Mouse (Mus musculus) brown adipose tissue, adult 24 weeks (tissue): ENCODE data around the gene Tmprss9. TPM values are rescaled to one million over a fixed set of nuclear protein-coding genes. Genes with fewer than 3 reads are reported as not detected.

ENCODE experiments used
- H3K27ac ChIP-seq: fragments of 200-500 bp; replicated peaks from 2 replicates; pipeline ENCODE4 v1.5.1; 2012; ENCODE audit warnings: low read depth, mild to moderate bottlenecking, low read length
- H3K4me1 ChIP-seq: fragments of 200-500 bp; 2 replicates; pipeline ENCODE4 v1.6.1; 2012; ENCODE audit warnings: low read length, mixed read lengths; ENCODE audit not compliant: control insufficient read depth, insufficient read depth, insufficient read length
- H3K4me3 ChIP-seq: fragments of 200-500 bp; 2 replicates; pipeline ENCODE4 v1.5.1; 2012; ENCODE audit warnings: low read depth, mild to moderate bottlenecking, low read length, moderate library complexity; ENCODE audit not compliant: insufficient read depth
- polyA plus RNA-seq: library from polyadenylated mRNA; stranded (reverse); fragments of >200 nt; gene quantifications from 2 replicates; pipeline ENCODE4 v1.2.4, GENCODE M21; 2012; ENCODE audit not compliant: missing spikeins, insufficient read depth, insufficient read length

Tmprss9 gene
- polyA plus RNA-seq, 1 experiment: not detected

GRCm38 (mm10) chr10:80835617-80836016 is 36.0 kb upstream of the Tmprss9 start:
- Histone ChIP-seq H3K27ac (no peak overlapping the region), H3K4me3 (no peak overlapping the region), H3K4me1 (no peaks in the 10 kb centered on the region)

GRCm38 (mm10) chr10:80836949-80837379 is 34.7 kb upstream of the Tmprss9 start:
- Histone ChIP-seq H3K4me1 (no peaks in the 10 kb centered on the region), H3K27ac (no peak overlapping the region), H3K4me3 (no peak overlapping the region)

- no peaks in the 10 kb centered on the region for H3K4me1 ChIP-seq
- H3K4me3 ChIP-seq: no peak overlapping the region
- H3K27ac ChIP-seq: no peak overlapping the region
These were observed 33.8 kb upstream of the Tmprss9 start for GRCm38 (mm10) chr10:80837827-80838226.

GRCm38 (mm10) chr10:80838346-80838912 is 33.2 kb upstream of the Tmprss9 start:
- Histone ChIP-seq H3K27ac (no peak overlapping the region), H3K4me3 (no peak overlapping the region), H3K4me1 (no peaks in the 10 kb centered on the region)

- Histone ChIP-seq H3K4me1 (no peaks in the 10 kb centered on the region; the same call in 1 of the 2 replicates), H3K27ac (no peak overlapping the region), H3K4me3 (no peak overlapping the region)
These were observed 31.8 kb upstream of the Tmprss9 start for GRCm38 (mm10) chr10:80839848-80840247.

- Histone ChIP-seq H3K4me1 (no peaks in the 10 kb centered on the region; the same call in 1 of the 2 replicates), H3K27ac (no peak overlapping the region)
These were observed 30.0 kb upstream of the Tmprss9 start for GRCm38 (mm10) chr10:80841685-80842084.

GRCm38 (mm10) chr10:80842334-80842733 is 29.3 kb upstream of the Tmprss9 start:
- Histone ChIP-seq H3K27ac (no peak overlapping the region), H3K4me3 (no peak overlapping the region), H3K4me1 (no peaks in the 10 kb centered on the region; the same call in 1 of the 2 replicates)

More at GRCm38 (mm10) chr10:80841685-80842084, 30.0 kb upstream of the Tmprss9 start:
- no peak overlapping the region for H3K4me3 ChIP-seq

- H3K27ac ChIP-seq: no peak overlapping the region
- H3K4me3 ChIP-seq: no peak overlapping the region
- no peaks in the 10 kb centered on the region; the same call in 1 of the 2 replicates for H3K4me1 ChIP-seq
These were observed 28.3 kb upstream of the Tmprss9 start for GRCm38 (mm10) chr10:80843087-80843930.

- Histone ChIP-seq H3K4me3 (no peak within 1 kb of the TSS; the same call in 1 of the 2 replicates), H3K27ac (no peak within 1 kb of the TSS), H3K4me1 (no peaks in the 10 kb centered on the region; the same call in 1 of the 2 replicates)
These were observed 27.6 kb upstream of the Tmprss9 start, which contains the start of gene Lingo3 for GRCm38 (mm10) chr10:80843931-80844547. Lingo3 (minus strand) TSS chr10:80844039.

- H3K27ac ChIP-seq: no peak overlapping the region
- no peaks in the 10 kb centered on the region; the same call in 1 of the 2 replicates for H3K4me1 ChIP-seq
- no peak overlapping the region for H3K4me3 ChIP-seq
These were observed 26.5 kb upstream of the Tmprss9 start for GRCm38 (mm10) chr10:80845055-80845693.

GRCm38 (mm10) chr10:80845732-80846131 is 25.9 kb upstream of the Tmprss9 start:
- H3K27ac ChIP-seq: no peak overlapping the region
- H3K4me1 ChIP-seq: no peaks in the 10 kb centered on the region; the same call in 1 of the 2 replicates
- no peak overlapping the region for H3K4me3 ChIP-seq

GRCm38 (mm10) chr10:80848571-80848970 is 23.1 kb upstream of the Tmprss9 start:
- Histone ChIP-seq H3K4me3 (no peak overlapping the region), H3K4me1 (no peaks in the 10 kb centered on the region; the same call in 1 of the 2 replicates), H3K27ac (no peak overlapping the region)

GRCm38 (mm10) chr10:80854913-80855748 is 16.5 kb upstream of the Tmprss9 start, which contains the start of the genes Lsm7 and Sppl2b:
Lsm7 (minus strand) TSS chr10:80855209.
Sppl2b (plus strand) TSS chr10:80855275.
- H3K27ac ChIP-seq: 0 out of 2 replicates have a peak within 1 kb of the TSS, but pooled peaks have one; percentile 6
- peaks cover 6% of the 10 kb centered on the region for H3K4me1 ChIP-seq
- H3K4me3 ChIP-seq: peak within 1 kb of the TSS; percentile 62

GRCm38 (mm10) chr10:80855749-80856073 is 15.9 kb upstream of the Tmprss9 start:
- H3K27ac ChIP-seq: no peak overlapping the region

More at GRCm38 (mm10) chr10:80855749-80856073, 15.9 kb upstream of the Tmprss9 start:
- Histone ChIP-seq H3K4me1 (peaks cover 6% of the 10 kb centered on the region), H3K4me3 (peak overlapping the region; percentile 62)
